Mouse (Mus musculus) adipocyte (in vitro differentiated cells): ENCODE data around the gene Mug1.
"Not testable (repeated sequence)": the region's sequence is repeated elsewhere in the genome, so short reads cannot be mapped to it uniquely, and the experiment has no call there.

Experiments used
- DNase-seq: peaks from one replicate; pipeline ENCODE4 v3.0.0-alpha.2; 2016; ENCODE audit warnings: low spot score

Gene Mug1

DNA sequence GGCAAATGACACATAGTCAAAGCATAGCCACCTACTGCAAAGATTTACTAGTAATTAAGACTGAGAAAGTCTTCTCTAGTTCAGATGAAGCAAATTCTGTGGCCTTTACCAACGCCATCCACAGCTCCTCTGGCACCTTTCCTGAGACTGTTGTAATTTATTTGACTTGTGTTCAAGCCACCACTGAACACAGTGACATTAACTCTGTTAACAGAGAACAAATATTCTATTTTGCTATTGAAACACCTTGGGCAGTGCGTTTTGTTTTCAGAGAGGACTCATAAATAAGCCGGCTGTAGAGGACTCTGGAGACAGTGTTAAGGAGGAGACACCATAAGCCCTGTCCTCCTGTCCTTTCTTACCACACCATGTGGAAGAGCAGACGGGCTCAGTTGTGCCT lies at the start of gene Mug1:
TSS of gene Mug1 (plus strand) at position 271 of the 400 bp plus-strand sequence.
- DNase-seq, result not testable (repeated sequence)

DNA sequence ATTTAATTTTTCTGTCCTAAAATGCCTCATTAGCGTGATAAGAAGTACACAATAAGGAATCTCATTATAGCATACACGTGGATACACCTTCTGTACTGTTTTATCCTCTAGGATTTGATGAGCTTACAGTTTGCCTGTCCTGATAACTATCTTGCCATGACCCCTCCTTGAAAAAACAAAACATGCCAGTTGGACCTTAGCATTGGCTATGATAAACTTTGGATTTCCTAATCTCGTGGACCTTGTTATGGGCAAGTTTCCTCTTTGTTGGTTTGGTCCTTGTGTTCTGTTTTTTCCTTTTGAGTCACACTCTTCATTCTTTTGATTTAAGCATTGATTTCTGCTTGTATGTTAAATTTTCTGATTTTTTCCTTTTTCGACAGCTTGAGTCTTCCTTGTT lies 10.3 kb upstream of the Mug1 start:
- DNase-seq, result no peak

DNA sequence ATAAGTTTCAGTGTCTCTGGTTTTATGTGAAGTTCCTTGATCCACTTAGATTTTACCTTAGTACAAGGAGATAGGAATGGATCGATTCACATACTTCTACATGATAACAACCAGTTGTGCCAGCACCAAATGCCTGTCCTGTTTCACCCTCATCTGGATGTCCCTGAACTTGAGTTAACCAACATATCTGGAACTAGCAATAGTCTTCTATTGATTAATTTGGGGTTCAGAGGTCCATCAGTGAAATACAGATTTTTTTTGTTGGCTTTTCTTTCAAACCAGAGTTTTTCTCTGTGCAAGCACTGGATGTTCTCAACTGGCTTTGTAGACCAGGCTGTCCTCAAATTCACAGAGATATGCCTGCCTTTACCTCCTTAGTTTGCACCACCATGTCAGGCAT lies 2.0 kb upstream of the Mug1 start:
- no peak for DNase-seq

DNA sequence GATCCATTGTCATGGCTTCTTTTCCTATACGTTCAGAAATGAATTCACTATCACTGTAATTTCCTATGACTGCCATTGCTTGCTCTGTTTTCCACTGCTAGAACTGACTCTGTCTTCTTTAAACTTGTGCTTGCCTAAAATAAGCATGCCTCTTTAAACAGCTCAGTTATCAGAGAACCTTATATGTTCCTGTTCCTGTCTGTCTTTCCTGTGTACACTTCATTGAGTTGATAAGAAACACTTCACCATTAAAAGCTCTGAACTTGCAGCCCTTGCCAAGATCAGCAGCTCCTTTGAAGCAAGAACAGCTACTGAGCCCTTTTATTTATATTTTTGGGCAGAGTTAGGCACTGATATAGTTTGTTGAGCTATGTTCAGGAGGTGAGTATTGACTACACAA lies 10.0 kb downstream of the Mug1 start:
- DNase-seq, result no peak
